Mouse (Mus musculus) fat pad, adult 2 months (tissue): Measurements from ENCODE around the gene Ankrd42.

Source experiments
- DNase-seq: peaks from one replicate; pipeline ENCODE4 v3.0.0-alpha.2; 2011; ENCODE audit warnings: low read depth, low spot score; ENCODE audit errors: extremely low read depth

Ankrd42 gene

GRCm38 (mm10) chr7:92580491-92581207 lies 56.3 kb downstream of the Ankrd42 start:
- no peak for DNase-seq

GRCm38 (mm10) chr7:92566775-92567174 lies 70.2 kb downstream of the Ankrd42 start:
- no peak for DNase-seq

- peak; percentile 66 for DNase-seq
These were observed 75.7 kb downstream of the Ankrd42 start, which contains the start of gene Ccdc90b for GRCm38 (mm10) chr7:92560986-92561876. Ccdc90b (plus strand) TSS chr7:92561149.

GRCm38 (mm10) chr7:92558744-92559143 lies 78.2 kb downstream of the Ankrd42 start:
- no peak for DNase-seq

- DNase-seq, result no peak
These were observed 86.0 kb downstream of the Ankrd42 start for GRCm38 (mm10) chr7:92550990-92551392.

GRCm38 (mm10) chr7:92550248-92550989 lies 86.5 kb downstream of the Ankrd42 start:
- DNase-seq, result no peak

GRCm38 (mm10) chr7:92546763-92547162 lies 90.2 kb downstream of the Ankrd42 start:
- no peak for DNase-seq

- no peak for DNase-seq
These were observed 104.4 kb downstream of the Ankrd42 start for GRCm38 (mm10) chr7:92532351-92533036.
